Mouse (Mus musculus): ENCODE results near the gene Eif4b.

DNA sequence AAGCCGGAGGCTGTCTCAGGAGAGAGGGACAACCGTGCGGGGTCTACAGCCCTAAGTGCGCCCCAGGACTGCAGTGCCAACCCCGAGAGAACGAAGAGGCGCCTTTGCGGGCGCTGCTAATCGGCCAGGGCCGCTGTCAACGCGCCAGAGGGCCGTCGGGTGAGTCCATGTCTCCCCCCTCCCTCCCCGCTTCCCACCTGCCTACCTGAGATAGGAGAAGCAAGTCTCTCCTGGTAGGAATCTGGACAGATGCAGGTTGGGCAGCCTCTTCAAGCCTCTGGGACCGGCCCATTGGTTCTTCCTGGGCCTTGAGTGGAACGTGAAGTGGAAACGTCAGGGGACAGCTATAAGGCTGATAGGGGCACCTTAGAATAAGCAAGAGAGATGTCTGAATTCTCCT is 71.2 kb downstream of the Eif4b start:
- TF ChIP-seq POLR2A (IDR thresholded peaks at IDR 0.05; ENCODE audit: low read depth, low read length), result no peak
- TF ChIP-seq CTCF (conservative IDR thresholded peaks at IDR 0.05; ENCODE audit: insufficient read depth, insufficient read length, low read depth, low read length), result no peak

Data from kidney, adult 2 months (tissue).